Mouse (Mus musculus) naive thymus-derived CD4-positive, alpha-beta T cell, adult 2 months (primary cell): ENCODE results near the gene Mad1l1.

ENCODE experiments used
- DNase-seq: peaks from one replicate; pipeline ENCODE4 v3.0.0-alpha.2; 2011; ENCODE audit warnings: low read depth

Gene Mad1l1

GRCm38 (mm10) chr5:140087242-140087641 lies 234.1 kb downstream of the Mad1l1 start:
- DNase-seq, result no peak

- DNase-seq, result no peak
Measured at GRCm38 (mm10) chr5:140084341-140084740, 237.0 kb downstream of the Mad1l1 start.

GRCm38 (mm10) chr5:140083911-140084310 lies 237.4 kb downstream of the Mad1l1 start:
- DNase-seq, result no peak

GRCm38 (mm10) chr5:140082204-140082812 lies 239.0 kb downstream of the Mad1l1 start:
- no peak for DNase-seq

- DNase-seq, result no peak
Measured at GRCm38 (mm10) chr5:140081084-140081483, 240.3 kb downstream of the Mad1l1 start.

GRCm38 (mm10) chr5:140079511-140079910 lies 241.8 kb downstream of the Mad1l1 start:
- DNase-seq, result no peak

GRCm38 (mm10) chr5:140078406-140078805 lies 242.9 kb downstream of the Mad1l1 start:
- no peak for DNase-seq

- DNase-seq, result no peak
Measured at GRCm38 (mm10) chr5:140076438-140076837, 244.9 kb downstream of the Mad1l1 start.

- DNase-seq, result no peak
Measured at GRCm38 (mm10) chr5:140073671-140074116, 247.7 kb downstream of the Mad1l1 start.

GRCm38 (mm10) chr5:140073148-140073670 lies 248.1 kb downstream of the Mad1l1 start:
- no peak for DNase-seq

- DNase-seq, result no peak
Measured at GRCm38 (mm10) chr5:140068506-140068905, 252.8 kb downstream of the Mad1l1 start.

GRCm38 (mm10) chr5:140068051-140068450 lies 253.3 kb downstream of the Mad1l1 start:
- no peak for DNase-seq

GRCm38 (mm10) chr5:140066769-140067168 lies 254.6 kb downstream of the Mad1l1 start:
- DNase-seq, result no peak

- DNase-seq, result no peak
Measured at GRCm38 (mm10) chr5:140066281-140066680, 255.1 kb downstream of the Mad1l1 start.

GRCm38 (mm10) chr5:140065281-140065945 lies 255.9 kb downstream of the Mad1l1 start:
- no peak for DNase-seq

GRCm38 (mm10) chr5:140064521-140064920 lies 256.8 kb downstream of the Mad1l1 start:
- DNase-seq, result no peak

- DNase-seq, result no peak
Measured at GRCm38 (mm10) chr5:140062828-140063227, 258.5 kb downstream of the Mad1l1 start.

GRCm38 (mm10) chr5:140062316-140062715 lies 259.0 kb downstream of the Mad1l1 start:
- no peak for DNase-seq

- no peak for DNase-seq
Measured at GRCm38 (mm10) chr5:140061296-140061879, 260.0 kb downstream of the Mad1l1 start.

- no peak for DNase-seq
Measured at GRCm38 (mm10) chr5:140056291-140056690, 265.1 kb downstream of the Mad1l1 start.

- DNase-seq, result no peak
Measured at GRCm38 (mm10) chr5:140055431-140055830, 265.9 kb downstream of the Mad1l1 start.

GRCm38 (mm10) chr5:140053626-140054025 lies 267.7 kb downstream of the Mad1l1 start:
- no peak for DNase-seq

- no peak for DNase-seq
Measured at GRCm38 (mm10) chr5:140052405-140052804, 268.9 kb downstream of the Mad1l1 start.
